Comparison of ENCODE assay signal across 8 mouse cellular contexts in the genomic region with DNA sequence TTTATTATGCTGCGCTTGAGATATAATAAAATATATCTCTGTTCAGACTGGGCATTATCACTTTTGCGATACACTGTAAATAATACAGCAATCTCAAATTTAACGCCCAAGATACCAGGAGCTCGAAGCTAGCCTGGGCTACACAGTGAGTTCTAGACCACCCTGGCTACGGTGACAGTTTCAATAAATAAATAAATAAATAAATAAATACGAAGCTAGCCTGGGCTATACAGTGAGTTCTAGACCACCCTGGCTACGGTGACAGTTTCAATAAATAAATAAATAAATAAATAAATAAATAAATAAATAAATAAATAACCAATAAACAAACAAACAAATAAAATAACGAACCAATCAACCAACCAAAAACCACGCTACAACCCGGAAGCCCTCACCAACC. TPM values are rescaled to one million over a fixed set of nuclear protein-coding genes. Genes with fewer than 3 reads are reported as not detected.
DNase-seq lines count a peak whose midpoint lies in the region; ATAC-seq and TF ChIP-seq lines count a peak whose summit lies in the region.

No protein-coding gene starts in this region.

- no peak for TF ChIP-seq POLR2A in testis, adult 2 months (IDR thresholded peaks at IDR 0.05; ENCODE audit: control insufficient read depth, low read depth, low read length)

- H3K4me3 ChIP-seq in gastrocnemius, adult 2 months: peak overlapping the region; percentile 87
- H3K4me3 ChIP-seq in testis, adult 2 months (ENCODE audit: control insufficient read depth, low read depth, low read length): peak overlapping the region; percentile 100
- H3K4me3 ChIP-seq in limb, embryonic 15.5 days: peak overlapping the region; percentile 94
- H3K4me3 ChIP-seq in stomach, embryonic 16.5 days (replicated peaks; ENCODE audit: low read length): peak overlapping the region; percentile 77

- no peaks in the 10 kb centered on the region for H3K27me3 ChIP-seq in testis, adult 2 months (ENCODE audit: control insufficient read depth, insufficient read depth, low read length)
- no peaks in the 10 kb centered on the region for H3K27me3 ChIP-seq in limb, embryonic 15.5 days
- no peaks in the 10 kb centered on the region for H3K27me3 ChIP-seq in stomach, embryonic 16.5 days (ENCODE audit: control insufficient read depth, insufficient read depth, low read length)

- H3K9ac ChIP-seq in limb, embryonic 15.5 days: peak overlapping the region; percentile 81
- H3K9ac ChIP-seq in stomach, embryonic 16.5 days (ENCODE audit: low read length): peak overlapping the region; percentile 87

- intact Hi-C loops in gastrocnemius, adult 2 months (cut with DNase I): loop anchor here (10.0 kb wide), 1 partner anchor 658 kb away; the partner anchor contains the start of gene B3galnt2

- H3K4me2 ChIP-seq in limb, embryonic 15.5 days: peak overlapping the region; percentile 51
- H3K4me2 ChIP-seq in stomach, embryonic 16.5 days (ENCODE audit: low read depth, low read length): peak overlapping the region; percentile 66

- H3K9me3 ChIP-seq in limb, embryonic 15.5 days: no peaks in the 10 kb centered on the region
- H3K9me3 ChIP-seq in stomach, embryonic 16.5 days (replicated peaks; ENCODE audit: control insufficient read depth, low read length): no peaks in the 10 kb centered on the region

- peak overlapping the region; percentile 94 for H3K27ac ChIP-seq in gastrocnemius, adult 2 months
- H3K27ac ChIP-seq in testis, adult 2 months (ENCODE audit: control insufficient read depth, insufficient read depth, low read depth, low read length): peak overlapping the region; percentile 93
- peak overlapping the region; percentile 86 for H3K27ac ChIP-seq in limb, embryonic 15.5 days
- H3K27ac ChIP-seq in stomach, embryonic 16.5 days (ENCODE audit: low read length): peak overlapping the region; percentile 86

- 0 out of 2 replicates have a peak, but pooled peaks have one; percentile 22 for ATAC-seq in limb, embryonic 15.5 days (ENCODE audit: insufficient number of reproducible peaks, low FRiP score, low TSS enrichment, low read depth)
- peak; percentile 57 for ATAC-seq in stomach, embryonic 16.5 days (ENCODE audit: insufficient read depth, low FRiP score)

- DNase-seq in gastrocnemius, adult 2 months: no peak
- DNase-seq in gastrocnemius, adult 8-10 months (ENCODE audit: low spot score in 2 of 2): no peak
- no peak for DNase-seq in testis, postnatal 10 days (ENCODE audit: low spot score)
- no peak for DNase-seq in thymus, postnatal 25 days
- DNase-seq in layer of hippocampus, postnatal 36 days: no peak

- TF ChIP-seq CTCF in gastrocnemius, adult 2 months (IDR thresholded peaks at IDR 0.05): no peak
- TF ChIP-seq CTCF in testis, adult 2 months (IDR thresholded peaks at IDR 0.05; ENCODE audit: control insufficient read depth, insufficient read depth, insufficient replicate concordance, low read depth, low read length): no peak

- no peaks in the 10 kb centered on the region for H3K4me1 ChIP-seq in testis, adult 2 months (ENCODE audit: control insufficient read depth, insufficient read depth, low read length)
- H3K4me1 ChIP-seq in limb, embryonic 15.5 days: peaks cover 7% of the 10 kb centered on the region; the same call in 1 of the 2 replicates
- H3K4me1 ChIP-seq in stomach, embryonic 16.5 days (ENCODE audit: control insufficient read depth, insufficient read depth, low read length): peaks cover 10% of the 10 kb centered on the region

- WGBS in limb, embryonic 15.5 days: 7% methylated on average over 10 of the region's 10 CpGs
- 6% methylated on average over 10 of the region's 10 CpGs for WGBS in stomach, embryonic 16.5 days

- no peaks in the 10 kb centered on the region for H3K36me3 ChIP-seq in testis, adult 2 months (ENCODE audit: control insufficient read depth, insufficient read depth, low read length)
- H3K36me3 ChIP-seq in limb, embryonic 15.5 days: peaks cover 20% of the 10 kb centered on the region
- H3K36me3 ChIP-seq in stomach, embryonic 16.5 days (ENCODE audit: control insufficient read depth, insufficient read depth, low read length): 0 out of 2 replicates have a peak, but pooled peaks cover 6% of the 10 kb centered on the region

RNA-seq across cellular contexts. Expression of gene Mrpl32, which starts 0.5 kb away (rescaled TPM):
- 10 to 100 TPM; 41.2 to 41.8 TPM for total RNA-seq in gastrocnemius, adult 2 months (2021)
- total RNA-seq in gastrocnemius, adult 8-10 months (2022): 10 to 100 TPM; 33.4 to 37.3 (median 35.7) TPM
- polyA plus RNA-seq in testis, adult 2 months (2012; rRNA removed): 10.9 and 11.2 TPM in 2 replicates
- 96.2 and 102 TPM in 2 replicates for polyA plus RNA-seq in limb, embryonic 15.5 days (2015; fragmentation: Nextera tagmentation; extraction: Ambion mirVana)
- 99.1 and 115 TPM in 2 replicates for polyA plus RNA-seq in stomach, embryonic 16.5 days (2015; fragmentation: Nextera tagmentation; extraction: Ambion mirVana)
- 10 to 100 TPM; 27.6 to 35.0 TPM for total RNA-seq in layer of hippocampus, postnatal 36 days (2021)

RNA-seq across cellular contexts. Expression of gene Psma2, which starts 0.6 kb away (rescaled TPM):
- total RNA-seq in gastrocnemius, adult 2 months (2021): 10 to 100 TPM; 49.9 to 55.1 TPM
- total RNA-seq in gastrocnemius, adult 8-10 months (2022): 10 to 100 TPM; 49.9 to 55.9 (median 50.5) TPM
- 13.5 and 16.4 TPM in 2 replicates for polyA plus RNA-seq in testis, adult 2 months (2012; rRNA removed)
- 178 and 181 TPM in 2 replicates for polyA plus RNA-seq in limb, embryonic 15.5 days (2015; fragmentation: Nextera tagmentation; extraction: Ambion mirVana)
- 173 and 188 TPM in 2 replicates for polyA plus RNA-seq in stomach, embryonic 16.5 days (2015; fragmentation: Nextera tagmentation; extraction: Ambion mirVana)
- total RNA-seq in layer of hippocampus, postnatal 36 days (2021): 10 to 100 TPM; 63.1 to 66.8 TPM

RNA-seq across cellular contexts. Expression of gene AW209491, which starts 17.5 kb away (rescaled TPM):
- total RNA-seq in gastrocnemius, adult 2 months (2021): 10 to 100 TPM; 10.8 to 15.7 TPM
- 10 to 100 TPM; 14.3 to 15.2 (median 14.6) TPM for total RNA-seq in gastrocnemius, adult 8-10 months (2022)
- 4.5 and 5.5 TPM in 2 replicates for polyA plus RNA-seq in testis, adult 2 months (2012; rRNA removed)
- polyA plus RNA-seq in limb, embryonic 15.5 days (2015; fragmentation: Nextera tagmentation; extraction: Ambion mirVana): 24.6 and 25.8 TPM in 2 replicates
- polyA plus RNA-seq in stomach, embryonic 16.5 days (2015; fragmentation: Nextera tagmentation; extraction: Ambion mirVana): 27.5 TPM in 2 replicates
- 10 to 100 TPM; 20.6 to 21.4 TPM for total RNA-seq in layer of hippocampus, postnatal 36 days (2021)
